Mouse (Mus musculus): ENCODE results near the gene Rbfox1.

The Rbfox1 gene

GRCm38 (mm10) chr16:7039404-7040367 is 1154.5 kb downstream of the Rbfox1 start:
- no peak for DNase-seq (ENCODE audit: low spot score)

GRCm38 (mm10) chr16:7040691-7041090 is 1155.5 kb downstream of the Rbfox1 start:
- no peak for DNase-seq (ENCODE audit: low spot score)

GRCm38 (mm10) chr16:7047421-7047820 is 1162.3 kb downstream of the Rbfox1 start:
- no peak for DNase-seq (ENCODE audit: low spot score)

GRCm38 (mm10) chr16:7049162-7049971 is 1164.2 kb downstream of the Rbfox1 start:
- DNase-seq (ENCODE audit: low spot score), result no peak

- DNase-seq (ENCODE audit: low spot score), result no peak
These were observed 1165.8 kb downstream of the Rbfox1 start for GRCm38 (mm10) chr16:7050945-7051344.

GRCm38 (mm10) chr16:7051991-7052390 is 1166.8 kb downstream of the Rbfox1 start:
- no peak for DNase-seq (ENCODE audit: low spot score)

GRCm38 (mm10) chr16:7052408-7052807 is 1167.3 kb downstream of the Rbfox1 start:
- no peak for DNase-seq (ENCODE audit: low spot score)

GRCm38 (mm10) chr16:7057789-7058188 is 1172.6 kb downstream of the Rbfox1 start:
- DNase-seq (ENCODE audit: low spot score), result no peak

- DNase-seq (ENCODE audit: low spot score), result no peak
These were observed 1173.4 kb downstream of the Rbfox1 start for GRCm38 (mm10) chr16:7058556-7058955.

- DNase-seq (ENCODE audit: low spot score), result no peak
These were observed 1174.4 kb downstream of the Rbfox1 start for GRCm38 (mm10) chr16:7059596-7059995.

GRCm38 (mm10) chr16:7060864-7061263 is 1175.7 kb downstream of the Rbfox1 start:
- no peak for DNase-seq (ENCODE audit: low spot score)

GRCm38 (mm10) chr16:7062512-7062911 is 1177.4 kb downstream of the Rbfox1 start:
- no peak for DNase-seq (ENCODE audit: low spot score)

GRCm38 (mm10) chr16:7067109-7067508 is 1182.0 kb downstream of the Rbfox1 start:
- no peak for DNase-seq (ENCODE audit: low spot score)

- no peak for DNase-seq (ENCODE audit: low spot score)
These were observed 1184.4 kb downstream of the Rbfox1 start for GRCm38 (mm10) chr16:7069599-7069998.

GRCm38 (mm10) chr16:7074786-7075185 is 1189.6 kb downstream of the Rbfox1 start:
- no peak for DNase-seq (ENCODE audit: low spot score)

- no peak for DNase-seq (ENCODE audit: low spot score)
These were observed 1190.6 kb downstream of the Rbfox1 start for GRCm38 (mm10) chr16:7075749-7076148.

GRCm38 (mm10) chr16:7076305-7076704 is 1191.2 kb downstream of the Rbfox1 start:
- no peak for DNase-seq (ENCODE audit: low spot score)

GRCm38 (mm10) chr16:7076707-7077106 is 1191.6 kb downstream of the Rbfox1 start:
- DNase-seq (ENCODE audit: low spot score), result no peak

- DNase-seq (ENCODE audit: low spot score), result no peak
These were observed 1196.0 kb downstream of the Rbfox1 start for GRCm38 (mm10) chr16:7081074-7081568.

- DNase-seq (ENCODE audit: low spot score), result no peak
These were observed 1196.6 kb downstream of the Rbfox1 start for GRCm38 (mm10) chr16:7081684-7082255.

GRCm38 (mm10) chr16:7083937-7084336 is 1198.8 kb downstream of the Rbfox1 start:
- no peak for DNase-seq (ENCODE audit: low spot score)

All from urinary bladder, postnatal 10 days (tissue).